Mouse (Mus musculus): ENCODE measurements at regions not wholly inside any gene's neighbourhood (a gene's known extent, or its start where the extent isn't known, plus 50 kb on each side); places are given as distances from the start of the nearest gene placed in this dataset.

DNA sequence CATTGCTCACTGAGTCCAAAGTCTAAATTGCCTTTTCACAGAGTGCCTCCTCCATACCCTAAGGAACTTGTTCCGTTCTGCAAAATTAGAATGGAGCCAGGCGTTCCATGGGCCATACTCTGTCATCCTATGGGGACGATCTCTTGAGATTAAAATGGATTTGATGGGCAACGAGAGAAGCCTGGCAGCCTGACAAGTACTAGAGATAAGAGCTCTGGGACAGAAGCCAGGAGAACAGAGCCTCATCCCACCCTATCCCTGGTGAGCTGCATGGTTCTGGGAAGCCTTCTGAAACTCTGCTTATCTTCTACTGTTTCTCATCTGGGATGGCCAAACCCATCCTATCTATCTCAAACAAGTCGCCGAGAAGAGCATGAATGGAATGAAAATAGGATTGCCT lies 324.3 kb upstream of the Nrp1 start:
- no peak for DNase-seq (ENCODE audit: low read depth, low spot score)
- Histone ChIP-seq H3K27me3 (ENCODE audit: control insufficient read depth, insufficient read depth, low read length, poor library complexity, severe bottlenecking) (no peaks in the 10 kb centered on the region), H3K36me3 (ENCODE audit: control insufficient read depth, insufficient read depth, low read length, poor library complexity, severe bottlenecking) (no peaks in the 10 kb centered on the region)

DNA sequence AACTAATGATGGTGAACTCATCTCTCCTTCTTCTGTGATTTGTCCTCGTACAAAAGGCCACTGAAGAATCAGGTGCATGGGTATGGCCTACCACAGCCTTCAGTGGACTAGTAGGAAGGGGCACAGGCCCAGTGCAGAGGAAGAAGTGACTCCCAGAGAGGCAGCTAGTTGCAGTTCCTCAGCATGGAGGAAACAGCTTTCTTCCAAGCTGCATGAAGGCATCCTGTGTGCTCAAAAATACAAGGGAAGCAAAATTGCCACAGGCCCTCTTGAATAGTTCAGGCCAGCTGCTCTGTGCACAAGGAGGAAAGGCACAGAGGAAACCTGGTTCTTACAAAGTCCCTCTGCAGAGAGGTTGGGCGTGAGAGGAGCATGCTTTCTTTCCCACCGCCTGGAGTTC lies 322.7 kb upstream of the Nrp1 start:
- H3K36me3 ChIP-seq (ENCODE audit: control insufficient read depth, insufficient read depth, low read length, poor library complexity, severe bottlenecking): no peaks in the 10 kb centered on the region
- no peaks in the 10 kb centered on the region for H3K27me3 ChIP-seq (ENCODE audit: control insufficient read depth, insufficient read depth, low read length, poor library complexity, severe bottlenecking)
- no peak for DNase-seq (ENCODE audit: low read depth, low spot score)

DNA sequence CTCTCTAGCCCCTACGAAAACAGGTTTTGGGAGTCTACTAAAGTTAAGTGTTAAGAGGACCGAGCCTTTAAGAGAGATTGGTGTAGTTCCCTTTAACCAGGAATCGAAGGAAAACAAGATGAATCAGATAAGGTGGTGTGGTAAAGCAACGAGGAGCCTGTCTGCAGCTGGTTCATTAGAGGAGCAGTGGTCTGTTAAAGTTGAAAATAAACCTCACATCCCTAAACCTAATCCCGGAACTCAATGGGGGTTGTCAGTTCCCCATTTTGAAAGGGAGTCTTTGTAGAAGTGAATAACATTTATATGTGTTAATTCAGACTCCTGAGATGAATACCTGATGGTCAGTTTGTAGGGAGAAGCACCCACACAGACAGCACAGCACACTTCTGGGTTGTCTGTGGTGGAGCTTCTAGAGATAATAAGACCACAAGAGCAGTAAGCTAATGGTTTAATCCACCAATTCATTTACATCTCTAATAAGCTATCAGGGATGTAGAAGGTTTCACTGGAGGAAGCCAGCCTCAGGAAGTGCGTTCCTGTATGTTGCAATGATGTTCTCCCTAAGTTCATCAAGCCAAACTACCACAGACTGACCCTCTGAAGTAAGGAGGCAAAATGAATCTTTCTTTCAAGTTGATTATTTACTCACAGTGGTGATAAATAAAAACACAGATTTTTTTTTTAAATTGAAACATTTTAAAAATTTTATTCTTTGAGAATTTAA lies 318.9 kb upstream of the Nrp1 start:
- DNase-seq (ENCODE audit: low read depth, low spot score): peak; percentile 6
- no peaks in the 10 kb centered on the region for H3K27me3 ChIP-seq (ENCODE audit: control insufficient read depth, insufficient read depth, low read length, poor library complexity, severe bottlenecking)
- no peaks in the 10 kb centered on the region for H3K36me3 ChIP-seq (ENCODE audit: control insufficient read depth, insufficient read depth, low read length, poor library complexity, severe bottlenecking)

DNA sequence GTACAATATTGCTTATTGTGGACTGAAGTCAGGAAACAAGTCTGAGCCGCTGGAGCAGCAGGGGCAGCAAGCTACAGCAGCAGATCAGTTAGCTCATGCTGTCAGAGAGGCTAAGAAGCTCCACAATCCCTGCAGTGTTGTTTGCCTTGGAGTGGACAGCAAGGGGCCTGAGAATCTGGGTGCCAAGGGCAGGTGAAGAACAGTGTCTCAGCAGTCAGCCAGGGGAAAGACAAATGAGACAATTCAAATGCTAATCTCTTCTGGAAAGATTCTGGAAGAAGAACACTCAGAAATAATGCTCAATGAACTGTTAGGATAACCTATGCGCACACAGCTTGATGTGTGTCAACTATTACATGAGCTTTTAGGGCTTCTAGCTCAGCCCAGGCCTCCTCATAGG lies 315.5 kb upstream of the Nrp1 start:
- Histone ChIP-seq H3K27me3 (ENCODE audit: control insufficient read depth, insufficient read depth, low read length, poor library complexity, severe bottlenecking) (no peaks in the 10 kb centered on the region), H3K36me3 (ENCODE audit: control insufficient read depth, insufficient read depth, low read length, poor library complexity, severe bottlenecking) (no peaks in the 10 kb centered on the region)
- DNase-seq (ENCODE audit: low read depth, low spot score): no peak

DNA sequence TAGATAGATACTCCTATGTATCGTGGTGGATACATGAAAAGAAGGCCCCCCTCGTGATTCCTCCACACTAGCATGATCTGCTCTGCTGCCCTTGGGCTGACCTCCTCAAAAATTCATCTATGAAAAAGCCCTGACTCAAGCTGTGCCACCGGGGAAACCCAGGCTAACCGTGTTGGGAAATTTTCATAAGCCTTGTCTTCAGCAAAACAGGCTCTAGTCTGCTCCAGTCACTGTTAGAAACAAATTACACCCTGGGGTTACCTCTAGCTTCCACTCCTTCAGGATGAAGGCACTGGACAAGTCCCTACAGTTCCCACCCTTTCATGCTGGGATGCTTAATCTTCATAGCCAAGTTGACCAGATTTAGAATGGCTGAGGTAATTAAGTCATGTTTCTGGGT lies 315.0 kb upstream of the Nrp1 start:
- DNase-seq (ENCODE audit: low read depth, low spot score): no peak
- Histone ChIP-seq H3K27me3 (ENCODE audit: control insufficient read depth, insufficient read depth, low read length, poor library complexity, severe bottlenecking) (no peaks in the 10 kb centered on the region), H3K36me3 (ENCODE audit: control insufficient read depth, insufficient read depth, low read length, poor library complexity, severe bottlenecking) (no peaks in the 10 kb centered on the region)

DNA sequence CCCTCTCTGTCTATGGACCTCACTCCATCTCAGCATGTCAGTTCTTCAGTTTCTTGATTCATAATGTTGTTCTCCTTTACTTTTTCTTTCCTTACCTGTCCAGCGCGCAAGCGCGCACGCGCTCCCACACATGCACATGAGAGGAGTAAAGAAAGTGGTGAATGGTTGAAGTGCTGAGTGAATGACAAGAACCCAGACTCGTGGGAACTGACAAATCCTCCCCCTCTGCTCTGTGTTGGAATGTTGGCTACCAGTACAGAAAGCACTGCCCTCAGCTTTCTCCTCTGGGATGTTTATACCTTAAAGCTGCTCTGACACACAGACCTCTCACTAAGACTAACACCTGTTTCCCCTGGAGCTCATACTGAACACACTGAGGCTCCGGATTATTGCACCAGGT lies 302.2 kb upstream of the Nrp1 start:
- no peaks in the 10 kb centered on the region for H3K36me3 ChIP-seq (ENCODE audit: control insufficient read depth, insufficient read depth, low read length, poor library complexity, severe bottlenecking)
- H3K27me3 ChIP-seq (ENCODE audit: control insufficient read depth, insufficient read depth, low read length, poor library complexity, severe bottlenecking): no peaks in the 10 kb centered on the region
- no peak for DNase-seq (ENCODE audit: low read depth, low spot score)

DNA sequence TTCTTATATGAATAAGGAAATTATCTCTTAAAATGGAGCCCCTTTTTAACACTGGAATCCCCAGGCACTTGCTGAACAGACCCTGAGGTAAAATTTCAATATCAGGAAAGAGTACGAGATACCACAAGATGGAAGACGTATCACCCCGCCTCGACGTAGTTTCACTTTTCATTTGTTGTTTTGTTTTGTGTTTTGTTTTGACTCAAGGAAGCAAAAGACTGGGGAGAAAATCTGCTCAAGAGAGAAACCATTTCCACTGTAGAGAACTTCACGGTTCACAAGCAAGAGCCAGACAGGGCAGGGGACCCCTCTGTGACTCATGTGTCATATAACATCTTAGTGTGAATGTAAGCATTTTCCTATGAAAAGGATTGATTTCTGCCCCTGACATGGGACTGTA lies 300.6 kb upstream of the Nrp1 start:
- Histone ChIP-seq H3K27me3 (ENCODE audit: control insufficient read depth, insufficient read depth, low read length, poor library complexity, severe bottlenecking) (no peaks in the 10 kb centered on the region), H3K36me3 (ENCODE audit: control insufficient read depth, insufficient read depth, low read length, poor library complexity, severe bottlenecking) (no peaks in the 10 kb centered on the region)
- DNase-seq (ENCODE audit: low read depth, low spot score): no peak

DNA sequence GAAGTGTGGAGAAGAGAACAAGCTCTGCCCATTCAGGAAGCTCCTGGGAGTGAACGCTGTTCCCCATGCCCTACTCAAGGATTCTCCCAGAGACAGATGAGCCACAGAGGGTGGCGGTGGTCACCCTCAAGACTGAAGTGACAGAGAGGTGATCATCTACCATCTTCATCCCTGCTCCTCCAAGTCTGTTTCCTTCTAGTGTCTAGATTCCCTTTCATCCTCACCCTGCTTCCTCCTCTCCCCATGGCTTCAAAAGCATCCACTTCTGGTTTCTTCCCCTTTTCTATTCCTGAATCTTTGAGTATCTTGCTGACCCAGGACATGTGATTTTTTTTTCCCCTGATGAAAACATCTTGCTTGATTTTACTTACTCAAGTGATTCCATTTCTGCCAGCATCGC lies 298.6 kb upstream of the Nrp1 start:
- Histone ChIP-seq H3K36me3 (ENCODE audit: control insufficient read depth, insufficient read depth, low read length, poor library complexity, severe bottlenecking) (no peaks in the 10 kb centered on the region), H3K27me3 (ENCODE audit: control insufficient read depth, insufficient read depth, low read length, poor library complexity, severe bottlenecking) (no peaks in the 10 kb centered on the region)
- no peak for DNase-seq (ENCODE audit: low read depth, low spot score)

DNA sequence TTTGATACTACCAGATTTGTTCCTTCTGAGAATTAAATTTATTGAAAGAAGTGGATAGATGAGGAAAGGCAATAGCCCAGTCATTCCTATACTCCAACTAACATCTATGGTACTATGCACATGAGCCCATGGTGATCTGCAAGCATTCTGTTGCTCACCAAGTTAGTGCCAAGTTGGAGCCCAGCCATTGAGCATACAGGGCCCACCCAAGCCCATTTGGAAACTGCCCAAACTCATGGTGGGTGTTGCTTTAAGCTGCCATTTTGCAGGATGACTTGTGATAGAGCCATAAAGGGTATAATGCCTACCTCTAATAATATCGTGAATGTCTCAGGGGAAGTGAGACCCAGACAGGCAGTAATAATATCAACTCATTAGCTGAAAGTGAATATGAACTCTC lies 294.2 kb upstream of the Nrp1 start:
- no peaks in the 10 kb centered on the region for H3K27me3 ChIP-seq (ENCODE audit: control insufficient read depth, insufficient read depth, low read length, poor library complexity, severe bottlenecking)
- H3K36me3 ChIP-seq (ENCODE audit: control insufficient read depth, insufficient read depth, low read length, poor library complexity, severe bottlenecking): no peaks in the 10 kb centered on the region
- DNase-seq (ENCODE audit: low read depth, low spot score): no peak

DNA sequence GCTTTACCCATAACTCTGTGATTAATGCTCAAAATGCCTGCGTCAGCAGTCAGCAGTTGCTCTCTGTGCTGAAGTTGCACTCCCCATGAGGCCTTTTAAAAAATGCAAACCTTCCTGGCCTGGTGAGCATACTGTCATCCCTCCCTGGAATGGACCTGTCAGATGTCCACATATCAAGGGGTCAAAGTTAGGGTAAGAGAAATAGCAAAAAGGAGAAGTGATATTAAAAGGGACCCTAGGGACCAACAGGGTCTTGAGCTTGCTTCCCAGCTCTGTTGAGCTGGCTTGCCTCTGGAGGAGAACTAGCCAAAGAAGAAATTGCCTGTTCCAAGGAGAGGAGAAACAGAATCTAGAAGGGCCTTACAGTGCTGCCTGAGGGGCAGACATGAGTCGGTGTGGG lies 293.3 kb upstream of the Nrp1 start:
- Histone ChIP-seq H3K27me3 (ENCODE audit: control insufficient read depth, insufficient read depth, low read length, poor library complexity, severe bottlenecking) (no peaks in the 10 kb centered on the region; the same call in 1 of the 2 replicates), H3K36me3 (ENCODE audit: control insufficient read depth, insufficient read depth, low read length, poor library complexity, severe bottlenecking) (no peaks in the 10 kb centered on the region)
- peak; percentile 22 for DNase-seq (ENCODE audit: low read depth, low spot score)

DNA sequence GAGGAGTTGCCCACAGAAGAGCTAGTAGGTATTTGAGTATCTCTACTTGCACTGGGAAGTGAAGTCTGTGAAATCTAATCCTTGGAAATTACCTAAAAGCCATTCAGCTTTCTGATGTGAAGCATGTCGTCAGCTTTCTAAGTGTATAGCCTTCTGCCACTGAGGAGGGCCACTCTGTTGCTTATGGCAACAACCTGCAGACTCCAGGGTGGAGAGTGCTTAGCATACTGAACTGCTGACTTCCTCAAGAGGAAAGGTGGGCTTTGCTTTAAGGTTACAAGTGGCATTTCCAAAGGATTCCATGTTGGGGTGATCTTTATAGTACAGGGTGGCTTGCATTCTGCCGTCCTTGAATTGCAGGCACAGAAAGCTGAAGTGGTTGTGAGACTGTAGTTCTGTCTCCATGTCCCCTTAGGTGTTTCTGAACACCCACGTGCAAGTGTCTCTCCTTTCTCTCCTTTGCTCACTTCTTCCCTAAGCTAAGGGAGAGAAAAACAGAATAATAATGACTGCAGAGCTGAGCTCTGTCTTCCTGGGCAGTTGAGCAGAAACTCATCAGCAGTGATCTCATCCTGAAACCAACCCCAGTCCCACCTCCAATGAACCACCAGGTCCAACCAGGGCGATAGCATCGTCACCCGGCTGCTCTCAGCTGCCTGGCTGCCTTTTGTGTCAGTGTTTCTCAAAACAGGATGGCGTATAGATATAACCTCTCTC lies 292.3 kb upstream of the Nrp1 start:
- DNase-seq (ENCODE audit: low read depth, low spot score): no peak
- no peaks in the 10 kb centered on the region for H3K36me3 ChIP-seq (ENCODE audit: control insufficient read depth, insufficient read depth, low read length, poor library complexity, severe bottlenecking)
- no peaks in the 10 kb centered on the region; the same call in 1 of the 2 replicates for H3K27me3 ChIP-seq (ENCODE audit: control insufficient read depth, insufficient read depth, low read length, poor library complexity, severe bottlenecking)

DNA sequence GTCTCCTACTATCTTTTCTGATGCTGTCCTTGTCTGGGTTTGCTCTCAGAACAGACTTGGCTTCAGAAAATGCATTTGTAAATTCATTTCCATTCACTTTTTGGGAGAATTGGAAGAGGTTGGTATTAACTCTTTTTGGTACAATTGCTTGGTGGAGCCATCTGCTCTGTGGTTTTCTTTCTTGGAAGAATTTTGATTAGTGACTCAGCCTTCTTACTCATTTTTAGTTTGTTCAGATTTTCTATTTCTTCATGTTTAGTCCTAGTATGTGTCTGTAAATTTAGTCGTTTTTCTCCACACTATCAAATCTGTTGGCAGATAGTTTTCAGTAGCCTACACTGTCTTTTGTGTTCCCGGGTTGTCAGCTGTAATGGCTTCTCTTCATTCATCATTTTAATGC lies 288.7 kb upstream of the Nrp1 start:
- DNase-seq (ENCODE audit: low read depth, low spot score): no peak
- no peaks in the 10 kb centered on the region; the same call in 1 of the 2 replicates for H3K27me3 ChIP-seq (ENCODE audit: control insufficient read depth, insufficient read depth, low read length, poor library complexity, severe bottlenecking)
- no peaks in the 10 kb centered on the region for H3K36me3 ChIP-seq (ENCODE audit: control insufficient read depth, insufficient read depth, low read length, poor library complexity, severe bottlenecking)

DNA sequence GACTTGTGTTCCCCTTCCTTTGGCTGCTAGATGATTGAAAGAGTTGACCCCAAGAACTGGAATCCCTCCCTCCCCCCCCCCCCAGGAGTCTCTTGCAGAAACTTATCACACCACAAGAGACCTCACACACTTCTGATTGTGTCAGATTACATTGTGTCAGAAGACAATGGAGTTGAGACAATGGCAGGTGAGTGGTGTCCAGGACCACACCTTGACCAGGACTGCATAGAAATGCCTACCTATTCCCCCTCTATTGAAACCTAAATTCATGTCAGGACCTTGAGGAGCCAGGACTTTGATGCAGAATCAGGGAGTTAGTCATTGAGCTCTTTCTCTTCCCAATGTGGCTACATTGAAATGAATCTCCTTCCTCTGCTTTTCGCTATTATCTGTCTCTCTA lies 282.8 kb upstream of the Nrp1 start:
- DNase-seq (ENCODE audit: low read depth, low spot score): no peak
- Histone ChIP-seq H3K27me3 (ENCODE audit: control insufficient read depth, insufficient read depth, low read length, poor library complexity, severe bottlenecking) (no peaks in the 10 kb centered on the region), H3K36me3 (ENCODE audit: control insufficient read depth, insufficient read depth, low read length, poor library complexity, severe bottlenecking) (no peaks in the 10 kb centered on the region)

DNA sequence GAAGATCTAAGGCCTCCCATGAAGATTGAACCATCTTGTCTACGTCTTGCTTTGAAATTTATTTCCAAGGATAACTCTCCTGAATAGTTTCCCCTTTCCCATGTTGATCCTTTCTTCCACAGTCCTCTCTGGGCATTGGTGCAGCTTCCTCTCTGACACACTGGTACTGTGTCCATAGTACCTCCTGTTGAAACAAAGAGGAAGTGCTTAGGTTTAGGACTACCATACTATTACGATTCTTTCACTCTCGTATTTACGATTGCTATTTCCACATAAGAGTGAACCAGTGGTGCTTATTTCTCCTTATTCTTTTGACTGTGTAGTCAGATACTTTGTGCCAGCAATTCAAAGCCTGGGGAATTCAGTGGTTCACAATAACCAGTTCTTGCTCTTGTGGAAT lies 282.2 kb upstream of the Nrp1 start:
- Histone ChIP-seq H3K27me3 (ENCODE audit: control insufficient read depth, insufficient read depth, low read length, poor library complexity, severe bottlenecking) (no peaks in the 10 kb centered on the region), H3K36me3 (ENCODE audit: control insufficient read depth, insufficient read depth, low read length, poor library complexity, severe bottlenecking) (no peaks in the 10 kb centered on the region)
- DNase-seq (ENCODE audit: low read depth, low spot score): peak; percentile 10

DNA sequence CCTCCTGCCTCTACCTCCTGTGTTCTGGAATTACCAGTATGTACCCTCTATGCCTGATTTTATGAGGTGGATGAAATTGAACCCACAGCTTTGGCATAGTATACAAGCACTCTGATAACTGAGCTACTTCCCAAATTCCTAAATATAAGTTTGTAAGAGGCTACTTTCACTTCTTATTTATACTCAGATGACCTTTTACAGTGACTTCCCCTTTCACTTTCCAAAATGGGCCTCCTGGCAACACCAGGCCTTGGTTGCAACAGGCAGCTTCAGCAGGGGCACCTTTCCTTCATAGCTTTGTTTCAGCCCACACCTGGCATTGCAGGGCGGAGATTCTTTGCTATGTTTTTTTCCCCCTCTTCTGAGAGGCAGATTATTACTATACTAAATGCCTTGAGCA lies 279.7 kb upstream of the Nrp1 start:
- Histone ChIP-seq H3K36me3 (ENCODE audit: control insufficient read depth, insufficient read depth, low read length, poor library complexity, severe bottlenecking) (no peaks in the 10 kb centered on the region), H3K27me3 (ENCODE audit: control insufficient read depth, insufficient read depth, low read length, poor library complexity, severe bottlenecking) (no peaks in the 10 kb centered on the region)
- peak; percentile 76 for DNase-seq (ENCODE audit: low read depth, low spot score)

DNA sequence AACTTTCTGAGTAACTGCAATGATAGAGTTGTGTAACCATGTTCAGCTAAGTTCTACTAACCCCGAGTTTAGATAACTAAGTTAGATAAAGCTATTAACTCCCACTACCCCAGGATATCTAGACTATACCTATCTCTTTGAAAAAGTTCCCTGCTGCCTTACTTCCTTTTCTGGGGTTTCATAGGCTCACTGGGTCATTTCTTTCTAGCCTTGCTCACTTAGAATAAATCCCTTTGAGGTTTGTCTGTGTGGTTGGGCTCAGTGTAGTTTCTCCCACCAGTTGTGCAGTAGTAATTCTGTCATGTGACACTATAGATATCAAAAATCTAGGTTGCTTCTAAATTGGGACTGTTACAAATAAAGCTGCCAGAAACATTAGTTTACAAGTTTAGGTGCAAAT lies 272.6 kb upstream of the Nrp1 start:
- H3K27me3 ChIP-seq (ENCODE audit: control insufficient read depth, insufficient read depth, low read length, poor library complexity, severe bottlenecking): no peaks in the 10 kb centered on the region
- H3K36me3 ChIP-seq (ENCODE audit: control insufficient read depth, insufficient read depth, low read length, poor library complexity, severe bottlenecking): no peaks in the 10 kb centered on the region
- peak; percentile 24 for DNase-seq (ENCODE audit: low read depth, low spot score)

Measured in splenic B cell, adult 2 months (primary cell).